Mouse (Mus musculus): ENCODE data around the gene Gm11555.

DNA sequence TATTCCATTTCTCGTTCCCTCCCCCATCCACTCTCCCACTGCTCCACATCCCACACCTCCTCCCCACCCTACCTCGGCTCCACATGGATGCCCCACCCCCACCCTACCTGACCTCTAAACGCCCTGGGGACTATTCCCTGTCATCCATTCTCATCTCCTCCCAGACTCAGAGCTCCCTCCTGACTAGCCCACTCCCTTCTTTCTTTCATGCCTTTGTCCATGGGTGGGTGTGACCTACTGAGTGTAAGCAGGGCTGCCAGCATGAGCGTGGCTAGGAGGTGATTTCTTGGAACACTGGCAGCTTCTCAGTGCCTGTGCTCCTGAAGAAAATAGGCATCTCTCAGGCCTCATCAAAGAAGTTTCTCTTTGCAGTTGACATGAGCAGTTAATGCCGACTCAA is 7.0 kb upstream of the Gm11555 start:
- TF ChIP-seq POLR2A (IDR thresholded peaks at IDR 0.05; ENCODE audit: low read depth, low read length) (no peak), CTCF (IDR thresholded peaks at IDR 0.05; ENCODE audit: extremely low read depth, insufficient read depth, insufficient read length, insufficient replicate concordance) (no peak)

Data from spleen, adult 2 months (tissue).